Mouse (Mus musculus): ENCODE results near the gene Lce3e.

Lce3e gene

GRCm38 (mm10) chr3:92966761-92967160 lies at the start of gene Lce3e:
TSS of gene Lce3e (plus strand) at chr3:92967061.
- no peak for DNase-seq (ENCODE audit: low spot score in 2 of 2)

DNA sequence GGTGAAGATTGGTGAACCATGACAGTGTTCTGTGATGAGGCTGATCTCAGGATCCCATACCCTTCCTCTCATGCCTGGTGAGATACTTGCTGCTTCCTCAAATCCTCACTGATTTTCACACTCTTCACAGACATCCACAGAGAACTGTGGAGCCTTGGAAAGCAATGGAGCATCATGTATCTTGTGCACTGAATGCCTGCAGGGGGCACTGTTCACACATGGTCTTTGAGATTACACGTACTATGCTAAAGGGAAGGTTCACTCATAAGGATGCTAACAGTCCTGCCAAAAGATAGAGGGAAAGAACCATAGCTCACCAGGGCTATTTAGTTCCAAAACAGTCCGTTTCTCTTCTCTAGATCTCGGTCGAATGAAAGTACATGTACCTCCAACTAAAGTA lies 46.5 kb upstream of the Lce3e start:
- peak in 1 of 2 experiments; percentile 3 for DNase-seq (ENCODE audit: low spot score in 2 of 2)

DNA sequence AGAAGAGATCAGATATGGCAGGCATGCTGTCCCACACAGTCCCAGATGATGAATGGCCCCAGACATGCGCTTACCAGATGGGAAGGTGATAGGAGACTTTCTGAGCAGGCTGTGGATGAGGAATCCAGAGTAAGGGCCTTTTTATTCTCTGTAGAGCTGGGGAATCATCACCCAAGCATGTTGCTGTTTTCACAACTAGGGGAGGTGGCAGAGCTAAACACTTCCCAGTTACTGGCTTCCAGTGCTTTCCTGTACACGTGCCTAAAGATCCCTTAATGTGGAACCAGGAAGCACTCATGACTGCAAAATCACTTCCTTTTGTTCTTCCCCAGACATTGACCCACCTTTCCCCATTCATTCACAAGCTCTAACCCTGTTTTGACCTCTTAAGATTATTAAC lies 40.7 kb upstream of the Lce3e start, which contains the start of gene Lce3a:
Lce3a (minus strand) TSS at position 101 of the 400 bp plus-strand sequence.
- no peak for DNase-seq (ENCODE audit: low spot score in 2 of 2)

GRCm38 (mm10) chr3:92932679-92933078 lies 34.2 kb upstream of the Lce3e start, which contains the start of gene Lce3b:
TSS of gene Lce3b (plus strand) at chr3:92932979.
- DNase-seq (ENCODE audit: low spot score in 2 of 2) = no peak

GRCm38 (mm10) chr3:92944186-92944585 lies 22.7 kb upstream of the Lce3e start, which contains the start of gene Lce3c:
TSS of gene Lce3c (plus strand) at chr3:92944486.
- DNase-seq (ENCODE audit: low spot score in 2 of 2) = no peak

DNA sequence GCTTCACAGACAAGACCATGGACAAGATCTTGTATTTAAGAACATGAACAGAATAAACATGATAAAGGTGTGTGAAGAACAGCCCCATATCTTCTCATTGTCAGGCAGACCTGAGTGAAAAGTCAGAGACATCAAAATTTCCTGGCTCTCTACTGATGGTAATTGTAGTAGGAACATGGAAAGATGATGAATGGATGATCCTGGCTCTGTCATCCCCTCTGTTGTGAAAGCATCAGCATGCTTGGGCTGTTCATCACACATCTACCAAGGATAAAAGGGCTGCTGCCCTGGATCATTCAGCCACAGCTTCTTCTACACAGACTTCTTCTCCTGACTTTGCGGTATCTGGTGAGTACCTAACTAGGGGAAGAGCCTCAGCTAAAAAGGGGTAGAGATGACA lies 9.8 kb upstream of the Lce3e start, which contains the start of gene Lce3d:
Lce3d (plus strand) TSS at position 301 of the 400 bp plus-strand sequence.
- no peak for DNase-seq (ENCODE audit: low spot score in 2 of 2)

- DNase-seq (ENCODE audit: low spot score in 2 of 2) = no peak
Measured at GRCm38 (mm10) chr3:92978484-92978883, 11.6 kb downstream of the Lce3e start.

DNA sequence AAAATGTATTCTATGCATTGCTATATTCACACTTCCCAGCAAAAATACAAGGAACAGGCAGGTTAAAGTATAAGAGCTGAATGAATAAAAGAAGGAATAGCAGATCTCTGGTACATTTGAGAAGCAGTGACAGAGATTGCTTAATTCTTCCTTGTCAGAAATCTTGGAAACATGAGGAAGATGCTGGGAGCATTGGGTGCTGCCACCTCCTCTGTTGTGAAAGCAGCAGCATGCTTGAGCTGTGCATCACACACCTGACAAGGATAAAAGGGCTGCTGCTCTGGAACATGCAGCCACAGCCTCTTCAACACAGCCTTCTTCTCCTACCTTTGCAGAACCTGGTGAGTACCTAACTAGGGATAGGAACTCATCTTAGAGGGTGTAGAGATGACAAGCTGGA lies 25.1 kb downstream of the Lce3e start, which contains the start of gene Lce3f:
Lce3f (plus strand) TSS at position 301 of the 400 bp plus-strand sequence.
- DNase-seq (ENCODE audit: low spot score in 2 of 2) = no peak

- DNase-seq (ENCODE audit: low spot score in 2 of 2) = peak; percentile 60 to 64
Measured at GRCm38 (mm10) chr3:92998691-92999090, 31.8 kb downstream of the Lce3e start.

- DNase-seq (ENCODE audit: low spot score in 2 of 2) = no peak
Measured at GRCm38 (mm10) chr3:93000621-93001020, 33.8 kb downstream of the Lce3e start.

- no peak for DNase-seq (ENCODE audit: low spot score in 2 of 2)
Measured at GRCm38 (mm10) chr3:93002843-93003242, 36.0 kb downstream of the Lce3e start.

GRCm38 (mm10) chr3:93014378-93014801 lies 47.5 kb downstream of the Lce3e start:
- peak; percentile 20 to 29 for DNase-seq (ENCODE audit: low spot score in 2 of 2)

GRCm38 (mm10) chr3:93014871-93015270 lies 48.0 kb downstream of the Lce3e start:
- DNase-seq (ENCODE audit: low spot score in 2 of 2) = no peak

DNA sequence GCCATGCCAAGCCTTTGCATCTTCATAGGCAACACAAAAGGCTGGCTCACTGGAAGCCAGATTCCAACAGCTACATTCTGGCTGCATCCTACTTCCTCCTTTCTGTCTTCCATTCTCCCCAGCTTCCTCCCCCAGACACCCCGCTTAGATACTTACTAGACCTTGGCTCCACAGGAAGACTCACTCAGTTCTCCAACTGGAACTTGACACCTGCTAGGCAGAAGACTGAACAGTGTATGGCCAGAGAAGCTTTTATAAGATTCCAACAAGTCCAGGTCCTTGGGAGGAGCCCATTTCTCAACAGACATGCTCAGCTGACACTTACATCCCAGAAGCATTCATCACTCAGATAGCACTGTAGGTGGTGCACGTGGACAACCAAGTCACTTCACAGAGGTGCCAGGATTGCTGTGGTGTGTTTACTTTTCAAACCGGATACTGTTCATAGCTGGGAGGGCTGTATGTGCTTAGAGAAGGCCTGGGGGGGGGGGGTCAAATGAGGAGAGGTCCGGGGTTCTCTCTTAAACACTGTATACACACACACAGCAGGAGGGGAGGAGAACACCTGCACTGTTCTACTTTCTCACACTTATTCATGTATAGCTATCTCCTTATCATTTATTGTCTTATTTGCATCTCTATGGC lies 48.7 kb downstream of the Lce3e start, which contains the start of gene Crct1:
Crct1 (minus strand) TSS at position 228 of the 645 bp plus-strand sequence.
- DNase-seq (ENCODE audit: low spot score in 2 of 2) = no peak
